Mouse (Mus musculus): Measurements from ENCODE around the gene Spag9. TPM values are rescaled to one million over a fixed set of nuclear protein-coding genes. Genes with fewer than 3 reads are reported as not detected.
"Not testable (repeated sequence)": the region's sequence is repeated elsewhere in the genome, so short reads cannot be mapped to it uniquely, and the experiment has no call there.

The Spag9 gene
- total RNA-seq, 2 experiments from 2014 or later = 121 to 130 TPM

DNA sequence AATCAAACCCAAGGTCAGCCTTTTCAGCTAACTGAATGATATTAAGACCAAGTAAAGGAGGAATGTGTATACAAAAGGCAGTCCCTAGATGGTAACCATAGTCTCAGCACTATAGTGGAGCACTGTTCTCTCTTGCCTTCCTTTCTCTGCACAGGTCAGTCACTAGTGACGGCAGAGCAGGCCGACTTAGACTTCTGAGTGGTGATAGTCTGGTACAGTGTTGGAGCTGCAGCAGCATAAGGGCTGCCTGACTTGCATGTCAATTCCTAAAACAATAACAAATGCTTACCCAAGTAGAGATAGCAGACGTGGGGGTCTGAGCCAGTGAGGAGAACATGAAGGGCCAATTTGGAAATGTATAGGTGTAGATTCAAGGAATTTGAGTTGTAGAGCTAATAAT lies 58.3 kb downstream of the Spag9 start:
- DNase-seq = no peak

DNA sequence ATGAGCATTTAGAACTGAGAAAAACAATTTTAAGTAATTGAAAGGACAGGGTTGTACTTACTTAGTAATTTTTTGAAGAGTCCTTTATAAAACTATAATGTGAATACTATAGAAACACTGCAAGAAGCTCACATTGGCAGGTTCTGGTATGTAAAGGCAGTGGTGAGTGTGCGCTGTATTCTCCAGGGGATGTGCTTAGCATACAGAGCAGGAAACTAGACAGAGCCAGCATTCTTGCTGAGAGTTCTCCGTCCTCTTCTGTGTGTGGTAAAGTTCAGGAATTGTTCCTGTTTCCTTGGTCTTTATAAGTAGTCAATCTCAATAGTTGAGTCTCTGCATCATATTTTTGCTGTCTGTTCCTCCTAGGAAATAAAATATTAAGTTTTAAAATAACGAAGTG lies 59.0 kb downstream of the Spag9 start:
- no peak for DNase-seq

DNA sequence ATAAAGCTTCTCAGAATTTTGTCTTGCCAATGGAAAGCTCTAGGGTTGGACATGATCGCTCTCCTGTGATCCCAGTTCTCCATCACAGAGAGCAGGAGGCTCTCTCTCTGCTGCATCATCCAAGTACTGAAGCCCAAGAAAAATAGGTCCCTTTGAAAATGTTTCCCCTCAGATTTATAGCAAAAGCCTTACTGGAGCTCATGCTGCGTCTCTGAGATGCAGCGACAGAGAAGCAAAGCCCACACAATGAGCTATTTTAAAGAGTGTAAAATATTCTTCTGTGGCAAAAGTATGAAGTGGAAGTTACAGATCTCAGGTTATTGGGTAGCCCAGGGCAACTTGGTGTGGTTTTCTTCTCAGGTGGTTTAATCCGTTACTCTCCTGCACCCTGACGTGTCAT lies 68.0 kb downstream of the Spag9 start:
- DNase-seq = no peak

DNA sequence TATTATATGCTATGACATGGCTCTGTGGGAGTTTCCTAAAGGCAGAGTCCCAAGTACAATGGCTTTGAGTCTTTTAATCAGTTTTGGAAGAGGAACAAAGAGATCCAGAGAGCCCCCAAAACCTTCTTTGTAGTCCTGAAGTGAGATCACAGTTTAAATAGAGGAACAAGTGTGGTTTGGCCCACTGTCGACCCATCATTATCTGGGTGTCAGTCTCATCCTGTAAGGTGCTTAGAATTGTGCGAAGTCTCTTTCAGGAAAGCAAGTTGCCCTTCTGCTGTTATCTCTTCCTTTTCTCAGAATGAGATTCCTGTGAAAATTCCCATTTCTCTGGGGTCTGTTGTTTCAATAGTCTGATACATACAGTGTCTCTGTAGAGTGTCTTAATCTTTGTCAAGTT lies 74.6 kb downstream of the Spag9 start:
- DNase-seq = no peak

DNA sequence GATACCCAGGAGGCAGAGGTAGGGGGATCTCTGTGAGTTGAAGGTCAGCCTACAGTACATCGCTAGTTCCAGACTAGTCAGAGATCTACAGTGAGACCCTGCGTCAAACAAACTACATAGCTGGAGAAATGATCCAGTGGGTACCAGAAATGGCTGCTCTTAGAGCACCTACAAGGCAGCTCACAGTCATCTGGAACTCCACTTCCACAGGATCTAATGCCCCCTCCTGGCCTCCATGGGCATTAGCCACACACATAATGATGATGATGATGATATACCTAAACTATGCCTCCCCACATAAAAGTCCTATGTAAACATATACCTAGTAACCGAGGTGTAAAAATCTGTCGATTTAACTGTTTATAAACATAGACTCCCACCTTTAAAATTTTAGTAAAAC lies 77.4 kb downstream of the Spag9 start:
- no peak for DNase-seq

DNA sequence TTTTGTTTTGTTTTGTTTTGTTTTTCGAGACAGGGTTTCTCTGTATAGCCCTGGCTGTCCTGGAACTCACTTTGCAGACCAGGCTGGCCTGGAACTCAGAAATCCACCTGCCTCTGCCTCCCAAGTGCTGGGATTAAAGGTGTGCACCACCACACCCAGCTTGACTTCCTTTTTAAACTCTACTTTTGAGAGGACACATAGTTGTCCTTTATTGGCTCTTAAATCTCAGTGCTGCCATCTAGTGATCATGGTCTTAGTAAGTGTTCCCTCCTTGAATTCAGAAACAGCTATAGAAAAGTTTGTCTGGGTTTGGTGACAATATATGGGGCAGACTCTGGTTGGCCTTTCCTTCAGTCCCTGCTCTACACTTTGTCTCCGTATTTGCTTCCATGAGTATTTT lies 91.1 kb downstream of the Spag9 start:
- not testable (repeated sequence) for DNase-seq

DNA sequence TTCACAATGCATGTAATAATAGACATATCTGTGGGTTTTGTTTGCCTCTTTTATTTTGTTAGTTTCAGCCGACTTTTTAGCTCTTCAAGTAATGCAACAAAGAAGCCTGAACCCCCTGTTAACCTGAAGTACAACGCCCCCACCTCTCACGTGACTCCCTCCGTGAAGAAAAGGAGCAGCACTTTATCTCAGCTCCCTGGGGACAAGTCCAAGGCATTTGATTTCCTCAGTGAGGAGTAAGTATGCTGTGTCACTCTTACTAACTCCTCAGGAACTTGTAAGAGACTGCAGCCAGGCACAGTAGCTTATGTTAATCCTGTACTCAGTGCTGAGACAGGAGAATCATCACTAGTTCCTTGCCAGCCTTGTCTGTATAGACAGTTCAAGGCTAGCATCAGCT lies 94.6 kb downstream of the Spag9 start:
- DNase-seq = no peak

DNA sequence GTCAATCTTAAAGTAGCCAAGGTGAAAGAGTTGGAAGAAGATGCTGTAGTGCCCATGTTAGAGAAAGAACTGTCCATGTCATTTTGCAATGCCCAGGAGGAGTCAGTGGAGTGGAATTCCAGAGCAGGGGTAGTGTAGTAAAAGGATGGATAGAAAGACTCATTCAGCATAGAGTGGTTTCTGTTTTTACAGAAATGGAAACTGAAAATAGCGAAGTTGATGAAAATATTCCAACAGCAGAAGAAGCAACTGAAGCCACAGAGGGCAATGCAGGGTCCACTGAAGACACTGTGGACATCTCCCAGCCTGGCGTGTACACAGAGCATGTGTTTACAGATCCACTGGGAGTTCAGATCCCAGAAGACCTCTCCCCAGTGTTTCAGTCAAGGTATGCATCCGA lies 101.6 kb downstream of the Spag9 start:
- DNase-seq = no peak

DNA sequence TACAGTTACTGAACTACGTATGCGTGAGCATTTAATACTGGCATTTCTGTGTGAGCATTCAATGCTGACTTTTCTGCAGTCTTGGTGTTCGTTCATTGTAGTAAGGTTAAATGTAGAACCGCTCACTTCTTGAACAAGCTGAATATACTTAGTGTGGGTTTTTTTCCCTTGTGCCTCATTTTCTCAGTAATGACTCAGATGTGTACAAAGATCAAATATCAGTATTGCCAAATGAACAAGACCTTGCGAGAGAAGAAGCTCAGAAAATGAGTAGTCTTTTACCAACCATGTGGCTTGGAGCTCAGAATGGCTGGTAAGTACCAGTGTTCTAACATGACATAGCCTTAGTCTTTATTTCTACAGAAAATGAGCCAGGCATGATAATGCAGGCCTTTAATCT lies 102.9 kb downstream of the Spag9 start:
- DNase-seq = no peak

DNA sequence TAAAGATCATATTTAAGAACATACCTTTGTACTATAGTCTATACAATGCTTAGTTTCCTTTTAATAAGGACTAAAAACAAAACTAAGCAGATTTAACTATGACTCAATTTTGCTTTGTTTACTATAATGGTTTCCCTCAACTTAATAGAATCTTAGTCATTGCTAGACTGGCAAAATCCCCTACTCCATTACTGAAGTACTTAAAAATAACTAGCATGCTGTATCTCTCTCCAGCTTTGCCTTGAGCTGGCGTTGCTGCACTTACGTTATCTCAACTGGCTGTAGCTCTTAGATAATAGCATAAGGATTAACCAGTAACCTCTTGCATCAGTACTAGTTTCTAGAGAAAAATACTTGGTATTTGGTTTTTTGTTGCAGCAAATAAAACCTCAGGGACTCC lies 117.9 kb downstream of the Spag9 start:
- no peak for DNase-seq

DNA sequence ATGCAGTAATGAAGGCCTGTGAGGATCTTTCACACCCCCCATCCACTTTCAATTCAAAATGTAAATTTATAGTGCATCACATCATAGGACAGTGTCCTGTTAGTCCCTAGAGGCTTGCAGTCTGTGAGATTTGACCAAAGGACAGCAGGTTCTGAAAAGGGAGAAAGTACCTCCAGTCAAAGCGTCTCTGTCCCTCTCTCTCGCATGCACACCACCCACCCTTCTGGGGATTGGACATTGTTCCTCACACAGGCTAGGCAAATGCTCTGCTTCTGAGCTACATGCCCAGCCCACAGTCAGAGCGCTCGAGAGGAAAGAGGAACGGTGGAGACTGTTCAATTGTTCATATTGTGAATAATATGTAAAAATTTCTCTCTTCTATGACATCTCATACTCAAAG lies 119.5 kb downstream of the Spag9 start:
- no peak for DNase-seq

DNA sequence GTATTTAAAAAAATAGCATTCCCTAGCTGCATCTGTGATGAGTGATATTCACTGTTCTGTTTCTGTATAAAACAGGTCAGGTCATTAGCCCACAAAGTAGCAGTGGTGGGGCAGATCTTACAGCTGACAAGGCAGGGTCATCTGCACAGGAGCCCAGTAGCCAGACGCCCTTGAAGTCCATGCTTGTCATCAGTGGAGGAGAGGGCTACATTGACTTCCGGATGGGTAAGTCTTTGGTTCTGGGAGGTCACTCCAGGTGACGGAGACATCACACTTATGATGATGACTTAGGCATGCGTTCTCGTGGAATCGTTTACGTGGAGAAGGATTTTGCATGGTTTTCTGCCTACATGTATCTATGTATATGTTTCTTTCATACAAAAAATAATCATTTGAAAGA lies 120.8 kb downstream of the Spag9 start:
- DNase-seq = no peak

DNA sequence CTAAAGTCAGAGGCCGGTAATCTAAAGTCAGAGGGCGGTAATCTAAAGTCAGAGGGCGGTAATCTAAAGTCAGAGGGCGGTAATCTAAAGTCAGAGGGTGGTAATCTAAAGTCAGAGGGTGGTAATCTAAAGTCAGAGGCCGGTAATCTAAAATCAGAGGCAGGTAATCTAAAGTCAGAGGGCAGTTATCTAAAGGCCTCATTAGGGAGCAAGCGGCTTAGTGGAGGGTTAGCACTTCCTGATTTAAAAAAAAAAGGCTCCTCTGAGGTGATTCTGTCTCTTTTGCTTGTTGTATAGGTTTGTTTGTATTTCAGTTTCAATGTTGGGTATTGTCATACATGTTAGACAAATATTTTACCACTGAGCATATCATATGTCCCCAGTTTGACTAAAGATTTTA lies 121.9 kb downstream of the Spag9 start:
- no peak for DNase-seq

DNA sequence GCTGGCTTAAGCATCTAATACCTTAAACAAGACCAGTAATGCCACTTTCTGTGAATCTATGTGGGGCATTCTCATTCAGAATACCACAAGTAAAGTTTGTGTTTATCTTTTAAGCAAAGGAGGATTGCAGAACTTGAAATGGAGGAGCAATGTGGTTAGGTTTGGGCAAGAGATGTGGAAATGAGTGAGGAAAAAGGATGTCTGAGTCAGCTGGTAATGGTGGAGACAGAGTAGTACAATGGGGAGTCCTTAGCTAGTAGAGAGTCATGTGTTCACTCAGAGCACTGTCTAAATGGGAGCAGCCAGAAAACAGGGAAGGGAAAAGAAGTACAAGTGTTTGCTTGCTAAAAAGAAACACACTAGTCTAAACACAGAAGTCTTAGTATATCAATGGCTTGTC lies 122.7 kb downstream of the Spag9 start:
- no peak for DNase-seq

DNA sequence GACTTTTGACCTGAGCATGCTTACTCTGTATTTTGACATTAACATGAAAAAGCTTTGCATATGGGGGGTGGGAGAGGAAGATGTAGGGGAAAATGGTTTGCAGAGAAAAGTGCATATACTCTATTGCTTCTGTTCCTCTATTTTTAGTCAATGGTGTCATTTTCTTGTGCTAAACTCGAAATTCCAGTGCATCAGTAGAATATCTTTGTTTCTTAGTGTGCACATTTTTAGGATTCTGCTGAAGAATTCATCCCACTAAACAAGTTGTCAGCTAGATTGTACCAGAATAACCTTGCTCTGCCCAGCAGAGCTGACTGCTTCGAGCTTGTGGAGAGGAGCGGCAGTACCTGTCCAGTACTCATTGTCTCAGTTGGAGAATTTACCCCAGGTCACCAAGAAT lies 124.8 kb downstream of the Spag9 start:
- DNase-seq = no peak

DNA sequence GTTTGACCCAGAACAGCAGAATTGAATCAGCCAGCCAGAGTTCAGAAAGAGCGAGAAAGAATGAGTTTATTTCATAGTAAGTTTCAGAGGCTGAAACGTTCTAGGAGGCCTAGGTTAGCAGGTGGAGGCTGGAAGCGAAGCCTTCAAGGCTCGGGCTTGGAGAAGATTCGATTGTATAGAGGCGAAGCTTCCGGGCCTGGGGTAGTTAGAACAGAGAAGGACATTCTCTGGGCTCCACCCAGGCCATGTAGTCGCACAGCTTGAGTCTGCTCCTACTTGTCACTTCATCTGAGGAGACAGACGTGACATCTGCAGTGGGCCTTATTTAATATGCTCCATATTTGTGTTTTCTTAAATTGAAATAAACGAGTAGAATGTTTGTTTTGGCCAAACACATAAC lies 125.6 kb downstream of the Spag9 start:
- no peak for DNase-seq

DNA sequence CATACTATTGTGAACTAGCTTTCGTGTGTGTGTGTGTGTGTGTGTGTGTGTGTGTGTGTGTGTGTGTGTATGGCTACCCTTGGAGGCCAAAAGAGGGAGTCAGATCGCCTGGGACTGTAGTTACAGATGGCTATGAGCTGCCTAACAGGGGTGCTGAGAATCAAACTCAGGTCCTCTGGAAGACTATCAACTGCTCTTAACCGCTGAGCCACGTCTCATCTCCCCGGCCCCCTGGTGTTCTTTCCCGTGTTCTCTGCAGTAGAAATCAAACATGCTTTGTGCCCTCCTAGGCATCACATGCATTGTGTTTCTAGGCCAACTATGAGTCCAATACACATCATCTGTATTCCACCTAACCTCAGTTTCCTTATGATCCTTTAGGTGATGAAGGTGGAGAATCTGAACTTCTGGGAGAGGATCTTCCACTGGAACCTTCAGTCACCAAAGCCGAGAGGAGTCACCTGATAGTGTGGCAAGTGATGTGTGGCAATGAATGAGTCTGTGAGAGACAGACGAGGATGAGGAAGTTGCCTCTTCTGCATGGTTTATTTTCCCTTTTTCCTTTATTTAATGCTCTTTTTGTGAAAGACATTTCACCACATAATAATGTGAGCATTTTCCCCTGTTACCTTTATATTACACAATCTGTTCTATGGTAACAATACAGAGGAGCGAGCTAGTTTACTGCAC lies 126.6 kb downstream of the Spag9 start:
- no peak for DNase-seq

DNA sequence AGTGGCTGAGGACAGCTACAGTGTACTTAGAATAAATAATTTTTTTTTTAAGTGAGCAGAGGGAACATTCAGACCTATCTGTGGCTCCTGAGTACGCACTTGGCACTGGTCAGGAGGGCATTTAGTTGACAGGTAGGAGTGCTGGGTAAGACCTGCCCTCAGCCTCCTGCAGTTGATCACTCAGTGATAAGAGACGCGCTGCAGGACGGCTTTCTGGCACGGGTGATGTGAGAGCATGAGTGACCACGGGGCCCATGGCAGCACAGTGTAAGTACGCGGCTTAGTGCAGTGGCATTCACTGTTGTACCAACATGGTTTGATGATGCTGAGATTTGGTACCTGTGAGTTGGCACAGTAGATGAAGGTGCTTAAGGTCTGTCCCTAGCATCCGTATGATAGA lies 130.8 kb downstream of the Spag9 start:
- DNase-seq = no peak

DNA sequence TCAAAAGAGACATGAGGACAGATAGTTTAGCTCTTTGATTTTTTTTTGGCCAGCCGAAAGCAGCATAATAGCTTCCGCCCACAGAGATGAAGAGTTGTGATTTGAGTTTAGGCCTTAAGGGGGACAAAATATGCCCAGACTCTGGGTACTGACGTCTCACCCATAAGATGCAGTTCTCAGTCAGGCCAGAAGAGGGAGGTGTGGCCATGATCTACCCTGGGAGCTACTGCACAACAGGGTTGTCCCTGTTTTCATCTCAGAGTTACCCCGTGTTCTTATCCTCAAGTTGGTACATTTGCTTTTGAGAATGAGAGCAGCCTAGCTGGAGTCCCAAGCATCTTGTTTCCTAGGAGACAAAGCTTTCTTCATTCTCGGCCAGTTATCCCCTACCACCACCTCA lies 132.1 kb downstream of the Spag9 start:
- DNase-seq = peak; percentile 80

DNA sequence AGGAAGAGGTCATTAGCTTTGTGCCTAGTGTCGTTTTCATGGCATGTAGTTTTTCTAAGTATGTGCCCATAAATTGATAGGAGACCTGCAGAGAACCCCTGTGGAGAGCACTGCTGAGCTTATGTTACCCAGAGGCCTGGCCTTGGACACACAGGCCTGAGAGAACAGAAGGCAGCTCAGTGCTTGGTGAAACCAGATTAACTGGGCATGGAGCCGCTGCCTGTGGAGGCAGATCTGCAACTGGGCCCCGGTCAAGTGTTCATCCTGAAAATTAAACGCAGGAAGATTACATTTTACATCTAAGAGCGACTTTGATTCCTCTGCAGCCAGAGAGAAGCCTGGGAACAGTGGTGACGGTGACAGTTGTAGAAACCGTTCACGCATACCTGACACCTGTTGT lies 132.6 kb downstream of the Spag9 start:
- no peak for DNase-seq

DNA sequence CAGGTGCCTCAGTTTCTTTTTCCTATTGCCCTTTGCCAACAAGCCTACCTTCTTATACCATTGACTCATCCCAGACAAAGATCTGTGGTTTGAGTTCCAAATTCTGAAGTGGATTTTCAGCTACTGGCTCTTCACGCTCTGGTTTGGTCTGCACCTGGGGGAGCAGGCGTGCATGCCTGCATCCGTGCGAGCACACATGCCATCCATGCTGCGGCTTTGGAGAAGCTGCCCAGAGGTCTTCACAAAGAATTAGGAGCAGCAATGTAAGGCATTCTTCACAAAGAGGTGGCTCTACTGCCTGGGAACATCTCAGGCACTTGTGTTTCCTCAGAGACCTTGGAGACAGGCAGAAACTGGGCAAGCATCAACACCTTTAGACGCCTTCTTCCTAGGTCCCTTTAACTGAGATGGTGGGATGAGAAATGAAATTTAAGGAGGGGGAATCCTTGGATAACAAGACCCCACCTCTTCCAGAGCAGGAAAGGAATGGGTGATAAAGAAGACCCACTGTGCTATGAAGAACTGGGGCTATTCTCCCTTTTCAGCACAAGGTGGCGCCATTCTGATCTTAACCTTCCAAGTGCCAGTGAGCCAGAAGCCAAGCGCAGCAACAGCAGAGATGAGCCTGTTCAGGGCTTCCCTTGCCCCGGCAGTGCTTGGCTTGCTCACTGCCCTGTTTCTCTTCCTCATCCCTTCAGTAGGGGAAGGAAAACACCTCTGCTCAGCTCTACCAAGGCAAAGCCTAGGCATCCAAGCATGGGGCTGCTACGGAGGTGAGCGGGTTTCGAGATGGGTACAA lies 133.6 kb downstream of the Spag9 start:
- DNase-seq = peak; percentile 53

DNA sequence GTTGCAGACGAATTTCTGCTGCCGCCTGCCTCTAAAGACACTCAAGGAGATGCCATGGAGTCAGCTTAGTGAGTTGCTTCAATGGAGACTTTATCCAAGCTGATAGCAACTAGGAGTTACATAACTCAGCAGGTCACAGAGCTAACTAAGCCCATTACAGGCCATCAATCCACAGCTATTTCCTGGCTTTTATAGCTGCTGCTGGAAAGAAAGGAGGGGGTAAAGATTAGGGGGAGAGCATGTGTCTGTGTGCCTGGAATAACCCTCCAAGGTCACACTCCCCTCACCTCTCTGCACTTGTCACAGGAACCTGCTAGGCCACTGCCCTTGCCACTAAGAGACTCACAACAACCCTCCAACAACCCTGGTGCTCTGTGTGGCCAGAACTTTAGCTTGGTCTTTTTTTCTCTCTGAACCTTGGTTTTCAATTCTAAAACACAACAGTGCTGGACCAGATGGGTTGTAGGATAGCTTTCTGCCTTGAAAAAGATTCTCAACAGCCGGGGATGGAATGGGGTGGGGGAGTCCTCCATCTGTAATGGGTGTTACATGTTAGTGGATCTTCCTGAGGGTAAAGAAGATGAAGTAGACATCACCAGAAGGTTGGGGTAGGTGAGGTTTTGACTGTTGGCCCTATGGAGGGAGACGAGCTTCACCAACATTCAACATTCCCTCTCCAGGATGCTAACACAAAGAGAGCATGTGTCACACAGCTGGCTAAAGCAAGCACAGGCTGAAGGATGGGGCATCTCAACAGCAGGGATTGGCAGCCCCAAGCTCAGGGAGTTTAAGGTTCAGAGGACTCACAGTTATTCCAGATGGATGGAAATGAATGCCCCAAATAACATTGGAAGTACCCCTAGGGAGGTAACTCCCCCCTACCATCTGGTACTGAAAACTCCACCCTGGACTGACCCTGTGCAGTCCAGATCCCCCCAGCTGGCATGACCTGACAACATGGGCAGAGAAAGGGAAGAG lies 134.5 kb downstream of the Spag9 start:
- no peak for DNase-seq

All from gastrocnemius, postnatal 10 days (tissue).